24 mouse cellular contexts compared by ENCODE assay signal in genomic region chr9:106039915-106040659, GRCm38 (mm10). TPM values are rescaled to one million over a fixed set of nuclear protein-coding genes. Genes with fewer than 3 reads are reported as not detected.
DNase-seq lines count a peak whose midpoint lies in the region; ATAC-seq lines count a peak whose summit lies in the region.
"Had no signal": no experiment of that assay in that cellular context is flagged by ENCODE, and none has a peak within 500 bp of the region (broad histone marks: within the 10 kb centered on the region; RNA-seq: fewer than 3 reads in every experiment).

No protein-coding gene starts in this region.

- DNase-seq in forebrain, embryonic 11.5 days (ENCODE audit: low spot score) = no peak
- DNase-seq in forebrain, embryonic 14.5 days (ENCODE audit: low spot score) = no peak
- DNase-seq in left cerebral cortex, postnatal 4 days = peak; percentile 8
- DNase-seq in left cerebral cortex, postnatal 36 days (ENCODE audit: low spot score in 2 of 2) = no peak
- peak; percentile 35 for DNase-seq in right cerebral cortex, postnatal 10 days (ENCODE audit: low spot score in 2 of 2)
- DNase-seq in right cerebral cortex, adult 18-20 months = no peak
- DNase-seq in brain, adult 2 months (ENCODE audit: low read depth, low spot score) = peak; percentile 15
- DNase-seq: adrenal gland, adult 8-10 months; cerebellum, adult 2 months; liver, embryonic 13.5 days; thymus, postnatal 36 days had no signal

- H3K4me3 ChIP-seq in forebrain, embryonic 11.5 days (ENCODE audit: low read depth, low read length) = no peak overlapping the region
- H3K4me3 ChIP-seq in forebrain, embryonic 14.5 days (ENCODE audit: low read depth, low read length) = no peak overlapping the region
- no peak overlapping the region for H3K4me3 ChIP-seq in intestine, embryonic 16.5 days (ENCODE audit: low read length)
- H3K4me3 ChIP-seq: embryonic facial prominence, embryonic 10.5 days; forebrain, embryonic 15.5 days; heart, embryonic 15.5 days; hindbrain, embryonic 10.5 days; limb, embryonic 12.5 days; liver, embryonic 13.5 days; midbrain, embryonic 13.5 days; myocyte had no signal

- ATAC-seq in forebrain, embryonic 11.5 days (replicated peaks; ENCODE audit: low FRiP score) = 0 out of 2 replicates have a peak, but pooled peaks have one; percentile 12
- no peak for ATAC-seq in forebrain, embryonic 14.5 days
- no peak for ATAC-seq in intestine, embryonic 16.5 days
- ATAC-seq: forebrain, embryonic 15.5 days; inflammation-experienced regulatory T-cells, adult 6 months; midbrain, embryonic 13.5 days had no signal

- no peaks in the 10 kb centered on the region for H3K36me3 ChIP-seq in forebrain, embryonic 11.5 days (ENCODE audit: control insufficient read depth, insufficient read depth, low read length)
- H3K36me3 ChIP-seq in forebrain, embryonic 14.5 days (ENCODE audit: control insufficient read depth, insufficient read depth, low read length) = no peaks in the 10 kb centered on the region
- no peaks in the 10 kb centered on the region for H3K36me3 ChIP-seq in intestine, embryonic 16.5 days (ENCODE audit: control insufficient read depth, insufficient read depth, low read length)
- H3K36me3 ChIP-seq: embryonic facial prominence, embryonic 10.5 days; forebrain, embryonic 15.5 days; G1E; heart, embryonic 15.5 days; hindbrain, embryonic 10.5 days; limb, embryonic 12.5 days; liver, embryonic 13.5 days; midbrain, embryonic 13.5 days had no signal

- 75% methylated on average over 8 of the region's 8 CpGs for WGBS in forebrain, embryonic 11.5 days
- 76% methylated on average over 8 of the region's 8 CpGs for WGBS in forebrain, embryonic 14.5 days
- 79% methylated on average over 8 of the region's 8 CpGs for WGBS in intestine, embryonic 16.5 days

- H3K4me2 ChIP-seq in forebrain, embryonic 11.5 days (ENCODE audit: low read depth, low read length, severe bottlenecking) = no peak overlapping the region
- H3K4me2 ChIP-seq in forebrain, embryonic 14.5 days (ENCODE audit: low read length) = no peak overlapping the region
- H3K4me2 ChIP-seq in intestine, embryonic 16.5 days (ENCODE audit: low read depth, low read length) = no peak overlapping the region
- H3K4me2 ChIP-seq: forebrain, embryonic 15.5 days; heart, embryonic 15.5 days; limb, embryonic 12.5 days; liver, embryonic 13.5 days; midbrain, embryonic 13.5 days had no signal

- H3K27ac ChIP-seq in forebrain, embryonic 11.5 days (ENCODE audit: low read depth, low read length) = no peak overlapping the region
- no peak overlapping the region for H3K27ac ChIP-seq in forebrain, embryonic 14.5 days (ENCODE audit: low read depth, low read length)
- H3K27ac ChIP-seq in intestine, embryonic 16.5 days (ENCODE audit: low read length) = no peak overlapping the region
- H3K27ac ChIP-seq: embryonic facial prominence, embryonic 10.5 days; forebrain, embryonic 15.5 days; heart, embryonic 15.5 days; hindbrain, embryonic 10.5 days; limb, embryonic 12.5 days; liver, embryonic 13.5 days; midbrain, embryonic 13.5 days had no signal

- H3K4me1 ChIP-seq in forebrain, embryonic 11.5 days (replicated peaks; ENCODE audit: control insufficient read depth, insufficient read depth, low read length) = no peaks in the 10 kb centered on the region
- no peaks in the 10 kb centered on the region for H3K4me1 ChIP-seq in forebrain, embryonic 14.5 days (ENCODE audit: control insufficient read depth, insufficient read depth, low read length)
- H3K4me1 ChIP-seq in intestine, embryonic 16.5 days (ENCODE audit: control insufficient read depth, insufficient read depth, low read length) = no peaks in the 10 kb centered on the region
- H3K4me1 ChIP-seq: embryonic facial prominence, embryonic 10.5 days; heart, embryonic 15.5 days; hindbrain, embryonic 10.5 days; limb, embryonic 12.5 days; liver, embryonic 13.5 days had no signal

- H3K27me3 ChIP-seq in forebrain, embryonic 11.5 days (ENCODE audit: control insufficient read depth, insufficient read depth, low read length) = no peaks in the 10 kb centered on the region
- no peaks in the 10 kb centered on the region for H3K27me3 ChIP-seq in forebrain, embryonic 14.5 days (replicated peaks; ENCODE audit: control insufficient read depth, insufficient read depth, low read length)
- H3K27me3 ChIP-seq in intestine, embryonic 16.5 days (replicated peaks; ENCODE audit: control insufficient read depth, insufficient read depth, low read length) = no peaks in the 10 kb centered on the region
- H3K27me3 ChIP-seq: forebrain, embryonic 15.5 days; heart, embryonic 15.5 days; limb, embryonic 12.5 days; liver, embryonic 13.5 days; midbrain, embryonic 13.5 days had no signal

- no peaks in the 10 kb centered on the region for H3K9me3 ChIP-seq in forebrain, embryonic 11.5 days (ENCODE audit: control insufficient read depth, low read length)
- no peaks in the 10 kb centered on the region for H3K9me3 ChIP-seq in forebrain, embryonic 14.5 days (replicated peaks; ENCODE audit: control insufficient read depth, low read length)
- H3K9me3 ChIP-seq in intestine, embryonic 16.5 days (ENCODE audit: control insufficient read depth, low read length) = no peaks in the 10 kb centered on the region
- H3K9me3 ChIP-seq: embryonic facial prominence, embryonic 10.5 days; forebrain, embryonic 15.5 days; G1E; heart, embryonic 15.5 days; hindbrain, embryonic 10.5 days; limb, embryonic 12.5 days; liver, embryonic 13.5 days; midbrain, embryonic 13.5 days had no signal

- H3K9ac ChIP-seq in forebrain, embryonic 11.5 days (ENCODE audit: low read length) = no peak overlapping the region
- no peak overlapping the region for H3K9ac ChIP-seq in forebrain, embryonic 14.5 days (ENCODE audit: low read length)
- no peak overlapping the region for H3K9ac ChIP-seq in intestine, embryonic 16.5 days (ENCODE audit: low read depth, low read length)
- H3K9ac ChIP-seq: forebrain, embryonic 15.5 days; heart, embryonic 15.5 days; limb, embryonic 12.5 days; liver, embryonic 13.5 days; midbrain, embryonic 13.5 days had no signal

- intact Hi-C loops in left cerebral cortex, postnatal 4 days (cut with DNase I) = loop anchor here (10.0 kb wide), 2 partner anchors 345 to 545 kb away; no protein-coding TSS in a partner anchor
- intact Hi-C loops in left cerebral cortex, postnatal 36 days (cut with DNase I) = loop anchor here (5.0 kb wide), 3 partner anchors 72 to 348 kb away; no protein-coding TSS in a partner anchor

RNA-seq across cellular contexts. Expression of gene Col6a4, which starts 56.5 kb away (rescaled TPM):
- 0.32 and 0.53 TPM in 2 replicates for polyA plus RNA-seq in forebrain, embryonic 11.5 days (2014; fragmentation: Nextera tagmentation; extraction: Ambion mirVana)
- polyA plus RNA-seq in forebrain, embryonic 14.5 days (2014; fragmentation: Nextera tagmentation; extraction: Ambion mirVana) = 0.22 and 0.66 TPM in 2 replicates
- total RNA-seq in left cerebral cortex, postnatal 4 days (2021) = 1 to 10 TPM; 2.0 to 3.1 TPM
- 1 to 10 TPM; 1.6 to 3.5 TPM for total RNA-seq in left cerebral cortex, postnatal 36 days (2021)
- 72.7 and 83.0 TPM in 2 replicates for polyA plus RNA-seq in intestine, embryonic 16.5 days (2015; fragmentation: Nextera tagmentation; extraction: Ambion mirVana)
- total RNA-seq: granulocyte monocyte progenitor cell, adult 5-6 weeks; megakaryocyte progenitor cell, adult 5-6 weeks had no signal
- polyA plus RNA-seq: C2C12; G1E; inflammation-experienced regulatory T-cells, adult 6 months; liver, embryonic 13.5 days had no signal

Comparison
In these comparisons a context has a peak if more than half of its experiments do, and no peak if none do; other contexts are left out.
1. DNase-seq: peak in left cerebral cortex, postnatal 4 days (single experiment), right cerebral cortex, postnatal 10 days (2 of 2) and brain, adult 2 months (single experiment); none in forebrain, embryonic 11.5 days (single experiment), forebrain, embryonic 14.5 days (single experiment), left cerebral cortex, postnatal 36 days (0 of 2) and right cerebral cortex, adult 18-20 months (single experiment).
2. RNA of gene Col6a4, which starts 56.5 kb away (polyA plus RNA-seq): 72.7 to 83.0 TPM in intestine, embryonic 16.5 days; 0.22 to 0.66 TPM in forebrain, embryonic 14.5 days and 0.32 to 0.53 TPM in forebrain, embryonic 11.5 days; every median in the first group is over 10 times any median in the second.